Mouse (Mus musculus) CH12F3 (cell line): ENCODE results near the gene Cylc2.

Source experiments
- in situ Hi-C: fragments of 300-500 bp; cut with MboI; formaldehyde crosslinking; loops from 2 replicates; pipeline ENCODE4 v1.14.3; 2020; ENCODE audit warnings: low sequenced_read_pairs

Gene Cylc2

GRCm38 (mm10) chr4:51216378-51216777, at the start of gene Cylc2:
Gene Cylc2, plus strand, starts transcription at chr4:51216678.
- in situ Hi-C loops = no loop called here
